In the genomic region with DNA sequence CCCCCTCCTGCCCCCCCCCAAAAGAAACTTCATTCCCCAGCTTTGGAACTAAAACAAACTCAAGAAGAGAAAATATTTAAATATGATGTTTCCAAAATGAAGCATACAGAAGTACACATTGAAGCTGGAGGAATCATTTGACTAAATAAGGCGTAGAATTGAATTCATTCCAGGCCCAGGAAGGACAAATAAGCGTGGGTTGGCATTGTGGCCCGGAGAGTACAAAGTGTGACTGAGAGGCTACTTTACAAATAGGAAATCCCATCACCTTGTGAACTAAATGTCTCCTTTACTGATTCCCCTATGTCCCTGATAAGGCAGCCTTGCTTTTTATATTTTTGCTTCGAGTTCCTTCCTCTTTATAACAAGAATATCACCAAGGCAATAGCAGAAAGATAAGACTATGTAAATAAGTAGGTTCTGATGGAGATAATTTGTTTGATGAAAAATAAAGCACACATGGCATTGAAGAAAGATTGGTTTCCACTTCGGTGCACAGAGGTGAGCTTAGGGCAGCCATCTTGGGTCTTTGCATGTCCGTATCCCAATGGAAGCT, we compare ENCODE assay signal across 15 mouse cellular contexts.
A peak's percentile ranks its signal among the peaks of the same experiment; 100 is the strongest.
DNase-seq lines count a peak whose midpoint lies in the region; ATAC-seq lines count a peak whose summit lies in the region.
"Had no signal": no experiment of that assay in that cellular context is flagged by ENCODE, and none has a peak within 500 bp of the region (broad histone marks: within the 10 kb centered on the region; RNA-seq: fewer than 3 reads in every experiment).

No protein-coding gene starts in this region.

- peak; percentile 47 to 51 for DNase-seq in adrenal gland, postnatal 36 days
- no peak for DNase-seq in adrenal gland, adult 8-10 months
- DNase-seq in kidney, adult 18-20 months = peak; percentile 35
- no peak for DNase-seq in kidney, postnatal 14 days
- DNase-seq in spleen, adult 12 weeks (ENCODE audit: low spot score) = no peak
- DNase-seq: cerebellum, postnatal 36 days; gastrocnemius, postnatal 14 days had no signal

- H3K4me3 ChIP-seq in midbrain, embryonic 13.5 days (replicated peaks) = no peak overlapping the region
- H3K4me3 ChIP-seq in midbrain, embryonic 15.5 days = no peak overlapping the region
- no peak overlapping the region for H3K4me3 ChIP-seq in intestine, embryonic 16.5 days (ENCODE audit: low read length)
- H3K4me3 ChIP-seq: embryonic facial prominence, embryonic 13.5 days; intestine, embryonic 15.5 days; liver, embryonic 15.5 days; neural tube, embryonic 12.5 days had no signal

- WGBS in midbrain, embryonic 13.5 days = 71% methylated on average over 6 of the region's 6 CpGs
- WGBS in midbrain, embryonic 15.5 days = 70% methylated on average over 6 of the region's 6 CpGs
- 70% methylated on average over 6 of the region's 6 CpGs for WGBS in intestine, embryonic 16.5 days

- H3K4me2 ChIP-seq in midbrain, embryonic 13.5 days (replicated peaks) = no peak overlapping the region
- no peak overlapping the region for H3K4me2 ChIP-seq in midbrain, embryonic 15.5 days
- H3K4me2 ChIP-seq in intestine, embryonic 16.5 days (ENCODE audit: low read depth, low read length) = no peak overlapping the region
- H3K4me2 ChIP-seq: embryonic facial prominence, embryonic 13.5 days; intestine, embryonic 15.5 days had no signal

- ATAC-seq in midbrain, embryonic 13.5 days = no peak
- no peak for ATAC-seq in midbrain, embryonic 15.5 days (replicated peaks)
- ATAC-seq in intestine, embryonic 16.5 days = no peak
- ATAC-seq: forebrain, embryonic 13.5 days; intestine, embryonic 15.5 days had no signal

- H3K4me1 ChIP-seq in midbrain, embryonic 13.5 days (replicated peaks) = peaks cover 41% of the 10 kb centered on the region
- peaks cover 42% of the 10 kb centered on the region for H3K4me1 ChIP-seq in midbrain, embryonic 15.5 days
- H3K4me1 ChIP-seq in intestine, embryonic 16.5 days (ENCODE audit: control insufficient read depth, insufficient read depth, low read length) = peaks cover 11% of the 10 kb centered on the region

- H3K36me3 ChIP-seq in midbrain, embryonic 13.5 days = no peaks in the 10 kb centered on the region
- no peaks in the 10 kb centered on the region for H3K36me3 ChIP-seq in midbrain, embryonic 15.5 days (replicated peaks)
- H3K36me3 ChIP-seq in intestine, embryonic 16.5 days (ENCODE audit: control insufficient read depth, insufficient read depth, low read length) = no peaks in the 10 kb centered on the region
- H3K36me3 ChIP-seq: embryonic facial prominence, embryonic 13.5 days; intestine, embryonic 15.5 days; liver, embryonic 15.5 days; neural tube, embryonic 12.5 days had no signal

- 0 out of 2 replicates have a peak overlapping the region, but pooled peaks have one; percentile 10 for H3K27ac ChIP-seq in midbrain, embryonic 13.5 days
- no peak overlapping the region for H3K27ac ChIP-seq in midbrain, embryonic 15.5 days
- H3K27ac ChIP-seq in intestine, embryonic 16.5 days (ENCODE audit: low read length) = no peak overlapping the region
- H3K27ac ChIP-seq: embryonic facial prominence, embryonic 13.5 days; forebrain, embryonic 13.5 days; intestine, embryonic 15.5 days; liver, embryonic 15.5 days; neural tube, embryonic 12.5 days had no signal

- no peak overlapping the region for H3K9ac ChIP-seq in midbrain, embryonic 13.5 days (replicated peaks)
- H3K9ac ChIP-seq in midbrain, embryonic 15.5 days = no peak overlapping the region
- H3K9ac ChIP-seq in intestine, embryonic 16.5 days (ENCODE audit: low read depth, low read length) = no peak overlapping the region
- H3K9ac ChIP-seq: embryonic facial prominence, embryonic 13.5 days; forebrain, embryonic 13.5 days; intestine, embryonic 15.5 days; liver, embryonic 15.5 days; neural tube, embryonic 12.5 days had no signal

- H3K9me3 ChIP-seq in midbrain, embryonic 13.5 days = no peaks in the 10 kb centered on the region
- no peaks in the 10 kb centered on the region for H3K9me3 ChIP-seq in midbrain, embryonic 15.5 days
- no peaks in the 10 kb centered on the region for H3K9me3 ChIP-seq in intestine, embryonic 16.5 days (ENCODE audit: control insufficient read depth, low read length)
- H3K9me3 ChIP-seq: embryonic facial prominence, embryonic 13.5 days; forebrain, embryonic 13.5 days; intestine, embryonic 15.5 days; liver, embryonic 15.5 days; neural tube, embryonic 12.5 days had no signal

- H3K27me3 ChIP-seq in midbrain, embryonic 13.5 days = peaks cover 44% of the 10 kb centered on the region
- peaks cover 20% of the 10 kb centered on the region for H3K27me3 ChIP-seq in midbrain, embryonic 15.5 days (replicated peaks)
- peaks cover 39% of the 10 kb centered on the region for H3K27me3 ChIP-seq in intestine, embryonic 16.5 days (replicated peaks; ENCODE audit: control insufficient read depth, insufficient read depth, low read length)

Comparison
In these comparisons a context has a peak if more than half of its experiments do, and no peak if none do; other contexts are left out.
1. DNase-seq: peak in adrenal gland, postnatal 36 days (2 of 2) and kidney, adult 18-20 months (single experiment); none in adrenal gland, adult 8-10 months (single experiment), kidney, postnatal 14 days (single experiment) and spleen, adult 12 weeks (single experiment).